ENCODE assay signal across 8 mouse cellular contexts in genomic region chr9:58583267-58583641, GRCm38 (mm10). TPM values are rescaled to one million over a fixed set of nuclear protein-coding genes. Genes with fewer than 3 reads are reported as not detected.
DNase-seq lines count a peak whose midpoint lies in the region; ATAC-seq and TF ChIP-seq lines count a peak whose summit lies in the region.

No protein-coding gene starts in this region.

- peak overlapping the region; percentile 72 for H3K4me3 ChIP-seq in C2C12 (ENCODE audit: insufficient read depth, poor library complexity, severe bottlenecking)
- H3K4me3 ChIP-seq in embryonic facial prominence, embryonic 12.5 days: peak overlapping the region; percentile 93
- H3K4me3 ChIP-seq in hindbrain, embryonic 11.5 days (ENCODE audit: low read depth, low read length): peak overlapping the region; percentile 93
- H3K4me3 ChIP-seq in lung, embryonic 15.5 days: peak overlapping the region; percentile 73

- H3K79me2 ChIP-seq in C2C12 (ENCODE audit: control insufficient read depth, insufficient read depth): peaks cover 59% of the 10 kb centered on the region

- peaks cover 8% of the 10 kb centered on the region for H3K36me3 ChIP-seq in C2C12 (ENCODE audit: control insufficient read depth, insufficient read depth)
- no peaks in the 10 kb centered on the region for H3K36me3 ChIP-seq in embryonic facial prominence, embryonic 12.5 days
- no peaks in the 10 kb centered on the region for H3K36me3 ChIP-seq in hindbrain, embryonic 11.5 days (ENCODE audit: control insufficient read depth, insufficient read depth, low read length)
- H3K36me3 ChIP-seq in lung, embryonic 15.5 days: no peaks in the 10 kb centered on the region

- peaks cover 15% of the 10 kb centered on the region; the same call in 1 of the 2 replicates for H3K4me1 ChIP-seq in embryonic facial prominence, embryonic 12.5 days
- no peaks in the 10 kb centered on the region for H3K4me1 ChIP-seq in hindbrain, embryonic 11.5 days (replicated peaks; ENCODE audit: control insufficient read depth, insufficient read depth, low read length)
- H3K4me1 ChIP-seq in lung, embryonic 15.5 days: peaks cover 15% of the 10 kb centered on the region

- H3K79me3 ChIP-seq in C2C12 (ENCODE audit: low read depth): peaks cover 57% of the 10 kb centered on the region

- DNase-seq in cerebellum, adult 11-12 months: peak; percentile 33
- DNase-seq in cerebellum, adult 11 months: no peak
- peak; percentile 46 for DNase-seq in hindbrain, embryonic 11.5 days (ENCODE audit: low spot score)
- peak; percentile 43 to 46 for DNase-seq in spleen, postnatal 10 days (ENCODE audit: low spot score in 2 of 2)
- no peak for DNase-seq in gastrocnemius, adult 8-10 months (ENCODE audit: low spot score in 2 of 2)

- H3K9me3 ChIP-seq in embryonic facial prominence, embryonic 12.5 days: no peaks in the 10 kb centered on the region
- no peaks in the 10 kb centered on the region for H3K9me3 ChIP-seq in hindbrain, embryonic 11.5 days (ENCODE audit: control insufficient read depth, low read length)
- no peaks in the 10 kb centered on the region for H3K9me3 ChIP-seq in lung, embryonic 15.5 days

- WGBS in embryonic facial prominence, embryonic 12.5 days: 2% methylated on average over 8 of the region's 8 CpGs
- WGBS in hindbrain, embryonic 11.5 days: 2% methylated on average over 8 of the region's 8 CpGs
- under 1% methylated on average over 8 of the region's 8 CpGs for WGBS in lung, embryonic 15.5 days

- H3K4me2 ChIP-seq in embryonic facial prominence, embryonic 12.5 days (replicated peaks): peak overlapping the region; percentile 64
- H3K4me2 ChIP-seq in hindbrain, embryonic 11.5 days (replicated peaks; ENCODE audit: low read depth, low read length): peak overlapping the region; percentile 66
- peak overlapping the region; percentile 64 for H3K4me2 ChIP-seq in lung, embryonic 15.5 days

- no peaks in the 10 kb centered on the region for H3K27me3 ChIP-seq in C2C12 (ENCODE audit: control insufficient read depth, insufficient read depth, insufficient read length)
- no peaks in the 10 kb centered on the region for H3K27me3 ChIP-seq in embryonic facial prominence, embryonic 12.5 days
- no peaks in the 10 kb centered on the region for H3K27me3 ChIP-seq in hindbrain, embryonic 11.5 days (ENCODE audit: control insufficient read depth, insufficient read depth, low read length)
- H3K27me3 ChIP-seq in lung, embryonic 15.5 days: no peaks in the 10 kb centered on the region

- peak overlapping the region; percentile 98 for H3K27ac ChIP-seq in embryonic facial prominence, embryonic 12.5 days
- H3K27ac ChIP-seq in hindbrain, embryonic 11.5 days (ENCODE audit: low read depth, low read length): peak overlapping the region; percentile 98
- peak overlapping the region; percentile 93 for H3K27ac ChIP-seq in lung, embryonic 15.5 days

- H3ac ChIP-seq in C2C12 (ENCODE audit: control insufficient read depth, insufficient read length, low read depth): peak overlapping the region; percentile 81

- TF ChIP-seq CTCF in C2C12 (IDR thresholded peaks at IDR 0.05; ENCODE audit: control insufficient read depth, insufficient read depth, insufficient read length): no peak

- ATAC-seq in embryonic facial prominence, embryonic 12.5 days (ENCODE audit: insufficient number of reproducible peaks, insufficient read depth, low FRiP score, low TSS enrichment): no peak
- no peak for ATAC-seq in hindbrain, embryonic 11.5 days (ENCODE audit: low FRiP score)
- ATAC-seq in lung, embryonic 15.5 days (ENCODE audit: borderline replicate concordance, extremely low read depth, low FRiP score, low TSS enrichment): no peak

- H3K9ac ChIP-seq in embryonic facial prominence, embryonic 12.5 days: peak overlapping the region; percentile 98
- H3K9ac ChIP-seq in hindbrain, embryonic 11.5 days (ENCODE audit: low read depth, low read length): peak overlapping the region; percentile 96
- H3K9ac ChIP-seq in lung, embryonic 15.5 days: peak overlapping the region; percentile 84

TF ChIP-seq in C2C12, 6 proteins besides CTCF, POLR2A, EP300 and RAD21:
- TF ChIP-seq CEBPB (IDR thresholded peaks at IDR 0.05; ENCODE audit: low read depth) (no peak), USF1 (IDR thresholded peaks at IDR 0.05; ENCODE audit: low read depth) (no peak), MAX (IDR thresholded peaks at IDR 0.05) (no peak), MYOG (IDR thresholded peaks at IDR 0.05; ENCODE audit: control insufficient read depth, extremely low read depth, insufficient read length) (no peak), FOSL1 (IDR thresholded peaks at IDR 0.05; ENCODE audit: insufficient read depth, low read length, poor library complexity, severe bottlenecking) (no peak), MYOD1 (IDR thresholded peaks at IDR 0.05; ENCODE audit: control insufficient read depth, insufficient read length, low read depth) (no peak)

RNA-seq across cellular contexts. Expression of gene Nptn, which starts 1.2 kb away (rescaled TPM):
- polyA plus RNA-seq in C2C12 (2012; fragmentation: generic; extraction: Trizol): 262 TPM
- polyA plus RNA-seq in embryonic facial prominence, embryonic 12.5 days (2016; fragmentation: Nextera tagmentation; extraction: Ambion mirVana): 76.7 and 76.8 TPM in 2 replicates
- 70.4 and 75.4 TPM in 2 replicates for polyA plus RNA-seq in hindbrain, embryonic 11.5 days (2014; fragmentation: Nextera tagmentation; extraction: Ambion mirVana)
- 126 and 134 TPM in 2 replicates for polyA plus RNA-seq in lung, embryonic 15.5 days (2015; fragmentation: Nextera tagmentation; extraction: Ambion mirVana)
- total RNA-seq in gastrocnemius, adult 8-10 months (2022): 100 to 1,000 TPM in 2 of 4 experiments, 10 to 100 TPM in 2; 90.1 to 125 (median 108) TPM

RNA-seq across cellular contexts. Expression of gene Cd276, which starts 28.0 kb away (rescaled TPM):
- 28.8 TPM for polyA plus RNA-seq in C2C12 (2012; fragmentation: generic; extraction: Trizol)
- polyA plus RNA-seq in embryonic facial prominence, embryonic 12.5 days (2016; fragmentation: Nextera tagmentation; extraction: Ambion mirVana): 56.3 and 57.3 TPM in 2 replicates
- 26.6 and 27.9 TPM in 2 replicates for polyA plus RNA-seq in hindbrain, embryonic 11.5 days (2014; fragmentation: Nextera tagmentation; extraction: Ambion mirVana)
- 40.0 TPM in 2 replicates for polyA plus RNA-seq in lung, embryonic 15.5 days (2015; fragmentation: Nextera tagmentation; extraction: Ambion mirVana)
- total RNA-seq in gastrocnemius, adult 8-10 months (2022): 10 to 100 TPM in 2 of 4 experiments, 1 to 10 TPM in 2; 5.9 to 13.6 (median 10.6) TPM

Comparison
In these comparisons a context has a peak if more than half of its experiments do, and no peak if none do; other contexts are left out.
1. DNase-seq: peak in cerebellum, adult 11-12 months (single experiment), hindbrain, embryonic 11.5 days (single experiment) and spleen, postnatal 10 days (2 of 2); none in cerebellum, adult 11 months (single experiment) and gastrocnemius, adult 8-10 months (0 of 2).
2. Peak in every context shown above with its lines, with median percentiles within 50 percentile points of each other: H3K4me3 ChIP-seq, H3K27ac ChIP-seq, H3K4me2 ChIP-seq and H3K9ac ChIP-seq.